Mouse (Mus musculus): ENCODE measurements around the gene F12.

GRCm38 (mm10) chr13:55451296-55451695 lies 24.7 kb upstream of the F12 start:
- TF ChIP-seq CTCF (IDR thresholded peaks at IDR 0.05; ENCODE audit: extremely low read depth, insufficient read depth, insufficient read length, insufficient replicate concordance) (no peak), POLR2A (IDR thresholded peaks at IDR 0.05; ENCODE audit: low read depth, low read length) (no peak)

All from spleen, adult 2 months (tissue).